Mouse (Mus musculus): ENCODE data around the gene Ugt1a6a. TPM values are rescaled to one million over a fixed set of nuclear protein-coding genes. Genes with fewer than 3 reads are reported as not detected.

The Ugt1a6a gene
- total RNA-seq, 2 experiments from 2014 or later: 9.8 to 20.9 TPM

DNA sequence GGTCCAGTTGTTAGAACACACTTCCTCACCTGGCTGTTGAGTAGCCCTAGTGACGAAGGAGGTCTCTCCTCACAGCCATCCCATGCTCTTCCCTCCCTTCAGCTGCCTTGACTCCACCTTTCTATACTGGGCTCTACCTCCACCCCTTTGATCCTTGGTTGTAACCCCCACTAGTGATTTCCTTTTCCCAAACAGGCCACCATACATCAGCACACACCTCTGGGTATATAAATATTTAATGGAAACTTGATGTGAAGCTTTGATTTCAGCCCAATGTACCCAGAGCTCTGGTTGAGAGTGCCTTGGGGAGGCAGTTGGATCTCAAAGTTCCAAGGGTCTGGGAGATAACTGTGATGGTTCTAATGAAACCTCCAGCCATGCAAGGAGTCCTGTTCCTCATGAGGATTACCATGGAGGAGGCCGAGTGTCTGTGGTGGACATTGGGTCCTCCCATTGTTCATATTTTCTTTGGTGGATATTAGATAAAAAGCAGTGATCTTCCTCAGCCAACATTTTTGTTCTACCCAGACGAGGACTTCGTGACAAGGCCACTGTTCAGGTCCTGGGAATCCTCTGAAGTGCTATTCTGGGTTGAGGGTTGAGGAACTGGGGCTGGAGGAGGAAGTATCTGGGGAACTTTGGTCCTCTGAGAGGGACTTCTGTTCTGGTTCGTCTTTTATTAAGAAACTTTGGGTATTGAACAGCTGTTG is 92.2 kb downstream of the Ugt1a6a start, which contains the start of gene Mroh2a:
TSS of gene Mroh2a (plus strand) at position 317 of the 710 bp plus-strand sequence.
- DNase-seq (ENCODE audit: low spot score in 2 of 2): peak in 1 of 2 experiments; percentile 20

- peak in 1 of 2 experiments; percentile 19 for DNase-seq (ENCODE audit: low spot score in 2 of 2)
Measured at GRCm38 (mm10) chr1:88227482-88227881, 92.9 kb downstream of the Ugt1a6a start.

DNA sequence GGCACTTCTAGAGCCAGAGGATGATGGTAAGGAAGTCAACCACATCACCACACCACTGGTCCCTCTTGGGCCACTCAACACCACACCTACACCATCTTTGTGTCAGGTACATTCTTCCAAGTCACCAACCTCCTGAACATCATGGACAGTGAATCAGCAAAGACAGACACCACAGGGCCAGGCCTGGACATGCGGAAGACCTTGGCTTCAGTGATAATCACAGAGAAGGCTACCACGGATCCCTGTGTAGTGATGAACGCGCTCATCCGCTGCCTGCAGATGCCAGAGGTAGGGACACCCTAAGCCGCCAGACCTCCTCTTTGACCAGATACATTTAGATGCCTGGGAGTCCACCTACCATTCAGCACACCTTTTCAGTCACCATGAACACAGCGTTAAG is 93.5 kb downstream of the Ugt1a6a start:
- peak in 1 of 2 experiments; percentile 37 for DNase-seq (ENCODE audit: low spot score in 2 of 2)

- peak in 1 of 2 experiments; percentile 20 for DNase-seq (ENCODE audit: low spot score in 2 of 2)
Measured at GRCm38 (mm10) chr1:88229566-88229965, 95.0 kb downstream of the Ugt1a6a start.

GRCm38 (mm10) chr1:88229986-88230385 is 95.4 kb downstream of the Ugt1a6a start:
- peak in 1 of 2 experiments; percentile 25 for DNase-seq (ENCODE audit: low spot score in 2 of 2)

GRCm38 (mm10) chr1:88230421-88230820 is 95.8 kb downstream of the Ugt1a6a start:
- peak in 1 of 2 experiments; percentile 25 for DNase-seq (ENCODE audit: low spot score in 2 of 2)

GRCm38 (mm10) chr1:88230981-88231802 is 96.6 kb downstream of the Ugt1a6a start:
- peak in 1 of 2 experiments; percentile 22 for DNase-seq (ENCODE audit: low spot score in 2 of 2)

DNA sequence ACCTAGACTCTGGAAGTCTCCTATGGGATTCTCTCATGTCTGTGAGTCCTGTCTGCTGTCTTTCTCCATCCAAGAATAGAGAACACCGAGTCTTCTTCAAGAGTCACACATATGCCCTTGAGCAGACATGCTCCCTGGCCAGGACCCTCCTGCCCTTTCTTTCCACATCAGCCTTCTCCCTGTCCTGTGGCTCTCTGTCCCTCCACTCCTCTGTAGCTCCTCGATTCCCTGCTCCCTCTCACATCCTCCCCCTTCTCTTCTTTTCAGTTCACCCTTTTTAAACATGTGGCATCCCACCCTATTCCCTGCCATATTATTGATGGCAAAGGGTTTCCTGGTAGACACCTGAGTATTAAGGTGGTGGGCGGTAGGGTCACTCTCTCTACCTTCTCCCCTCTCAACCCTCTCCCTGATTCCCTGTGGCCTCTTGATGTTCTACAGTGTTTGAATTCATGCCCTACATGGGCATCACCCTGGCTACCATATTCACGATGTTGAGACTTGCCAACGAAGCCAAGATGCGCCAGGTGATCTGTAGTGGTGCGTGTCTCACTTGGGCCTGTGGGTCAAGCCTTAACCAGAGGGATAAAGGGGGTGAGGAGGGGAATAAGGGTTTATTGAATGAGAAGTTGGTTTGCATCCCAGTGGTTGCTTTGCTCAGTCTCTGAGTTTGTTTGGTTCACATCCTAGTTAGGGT is 97.3 kb downstream of the Ugt1a6a start:
- peak in 1 of 2 experiments; percentile 26 for DNase-seq (ENCODE audit: low spot score in 2 of 2)

GRCm38 (mm10) chr1:88232664-88233380 is 98.2 kb downstream of the Ugt1a6a start:
- DNase-seq (ENCODE audit: low spot score in 2 of 2): peak in 1 of 2 experiments; percentile 26

- DNase-seq (ENCODE audit: low spot score in 2 of 2): peak in 1 of 2 experiments; percentile 29
Measured at GRCm38 (mm10) chr1:88233421-88234247, 99.0 kb downstream of the Ugt1a6a start.

DNA sequence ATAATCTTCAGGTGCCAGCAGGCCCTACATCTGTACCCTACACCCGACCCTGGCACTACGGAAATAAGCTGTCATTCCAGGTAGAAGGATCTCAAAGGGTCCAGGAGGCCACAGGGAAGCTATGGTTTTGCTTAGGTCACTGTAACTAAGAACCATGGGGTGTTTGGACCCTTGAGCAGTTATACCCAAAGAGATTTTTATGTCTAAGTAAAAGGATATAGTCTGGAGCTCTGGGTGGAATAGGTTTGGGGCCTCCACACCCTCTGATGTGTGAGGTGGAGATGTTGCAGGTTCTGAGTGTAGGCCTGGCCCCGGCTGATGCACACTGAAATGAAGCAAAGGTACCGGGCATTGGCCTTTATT is 99.6 kb downstream of the Ugt1a6a start:
- DNase-seq (ENCODE audit: low spot score in 2 of 2): no peak

- DNase-seq (ENCODE audit: low spot score in 2 of 2): no peak
Measured at GRCm38 (mm10) chr1:88234646-88235045, 100.0 kb downstream of the Ugt1a6a start.

GRCm38 (mm10) chr1:88235046-88235893 is 100.7 kb downstream of the Ugt1a6a start:
- no peak for DNase-seq (ENCODE audit: low spot score in 2 of 2)

GRCm38 (mm10) chr1:88235894-88236415 is 101.3 kb downstream of the Ugt1a6a start:
- no peak for DNase-seq (ENCODE audit: low spot score in 2 of 2)

DNA sequence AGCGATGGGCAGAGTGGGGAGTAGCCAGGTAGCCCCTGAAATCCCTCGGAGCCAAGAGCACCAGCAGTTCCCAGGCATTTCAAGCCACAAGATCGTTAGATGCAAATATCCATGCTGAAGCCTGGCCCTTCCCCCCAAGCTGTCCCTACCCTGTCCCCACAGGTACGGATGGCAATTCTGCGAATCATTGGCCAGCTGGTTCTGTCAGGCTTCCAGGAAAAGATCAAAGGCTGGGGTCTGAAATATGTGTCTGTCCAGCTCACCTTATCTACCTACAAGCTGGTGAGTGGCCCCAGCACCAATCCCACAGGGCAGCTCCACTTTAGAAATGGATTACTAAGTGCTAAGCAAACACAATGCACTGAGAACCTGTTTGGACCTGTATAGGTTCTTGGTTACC is 102.7 kb downstream of the Ugt1a6a start:
- DNase-seq (ENCODE audit: low spot score in 2 of 2): no peak

DNA sequence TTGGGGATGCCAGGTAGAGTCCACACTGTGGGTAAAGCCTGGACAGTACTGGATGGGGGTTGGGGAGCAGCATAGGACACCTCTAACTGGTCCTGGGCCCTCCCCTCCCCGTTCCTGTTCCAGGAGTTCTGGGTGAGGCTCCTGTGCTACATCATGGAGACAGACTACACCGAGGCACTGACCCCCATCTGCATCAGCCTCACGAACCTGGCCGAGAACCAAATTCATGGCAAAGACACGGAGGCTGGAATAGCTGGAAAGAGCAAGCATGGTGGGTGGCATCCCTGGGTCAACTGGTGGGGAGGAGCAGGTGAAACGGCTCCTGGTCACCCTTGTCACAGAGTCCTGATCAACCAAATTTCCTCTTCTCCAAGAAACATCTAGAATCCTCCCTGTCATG is 104.2 kb downstream of the Ugt1a6a start:
- DNase-seq (ENCODE audit: low spot score in 2 of 2): no peak

DNA sequence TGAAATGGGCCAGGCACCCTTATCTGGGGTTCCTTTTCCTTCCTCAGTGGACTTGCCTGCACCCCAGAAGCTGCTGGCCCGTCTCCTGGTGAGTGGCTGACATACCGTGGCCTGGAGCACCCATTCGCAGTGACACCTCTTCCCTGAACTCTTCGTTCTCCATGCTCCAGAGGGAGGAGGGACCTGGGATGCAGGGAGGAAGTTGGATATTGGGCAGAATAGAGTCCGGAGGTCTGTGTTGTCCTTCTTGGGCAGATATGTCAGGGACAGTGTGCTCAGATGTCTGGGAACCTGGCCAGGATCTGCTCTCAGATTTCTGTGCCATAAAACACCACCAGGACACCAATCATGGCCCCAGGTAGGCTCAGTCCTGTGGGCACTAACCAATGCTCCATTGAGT is 105.5 kb downstream of the Ugt1a6a start:
- DNase-seq (ENCODE audit: low spot score in 2 of 2): no peak

- DNase-seq (ENCODE audit: low spot score in 2 of 2): no peak
Measured at GRCm38 (mm10) chr1:88240579-88240978, 106.0 kb downstream of the Ugt1a6a start.

DNA sequence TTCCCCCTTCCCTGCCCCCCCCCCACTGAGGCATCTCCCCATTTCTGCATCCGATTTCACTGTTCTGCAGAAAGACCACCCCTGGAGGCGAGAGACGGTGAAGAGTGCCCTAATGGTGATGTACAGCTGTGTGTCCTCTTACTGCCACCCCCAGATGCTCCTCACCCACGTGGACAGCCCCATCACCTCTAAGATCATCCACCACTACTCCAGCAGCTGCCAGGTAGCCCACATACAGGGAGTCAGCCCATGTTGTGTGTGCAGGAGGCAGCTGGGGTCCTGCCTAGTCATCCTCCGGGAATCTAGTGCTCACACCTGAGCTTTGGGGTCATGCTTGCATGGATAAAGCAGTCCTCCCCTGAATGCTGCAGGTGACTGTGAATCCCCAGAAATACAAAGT is 109.3 kb downstream of the Ugt1a6a start:
- DNase-seq (ENCODE audit: low spot score in 2 of 2): no peak

Measured in adrenal gland, adult 18-20 months (tissue).